Mouse (Mus musculus) CH12.LX (cell line): ENCODE results near the gene Palm2. TPM values are rescaled to one million over a fixed set of nuclear protein-coding genes. Genes with fewer than 3 reads are reported as not detected.
A peak's percentile ranks its signal among the peaks of the same experiment; 100 is the strongest.

Experiments used
- DNase-seq: peaks from one replicate; pipeline ENCODE4 v3.0.0-alpha.2; 2013; ENCODE audit errors: extremely low read depth
- H3K27ac ChIP-seq: 2 replicates; pipeline ENCODE4 v1.5.1; 2012; ENCODE audit warnings: low read depth, mild to moderate bottlenecking, control low read depth, moderate library complexity; ENCODE audit not compliant: insufficient read depth
- H3K27me3 ChIP-seq: replicated peaks from 2 replicates; pipeline ENCODE3; 2012; ENCODE audit warnings: inconsistent platforms
- H3K36me3 ChIP-seq, 2 experiments: replicated peaks in 1 of 2; 2 replicates each; pipeline versions ENCODE3 to v1.6.1; 2012; ENCODE audit warnings: inconsistent platforms in 1 of 2, low read length in 1 of 2, mild to moderate bottlenecking in 1 of 2, mixed read lengths in 1 of 2, moderate library complexity in 1 of 2; ENCODE audit not compliant: control insufficient read depth in 1 of 2, insufficient read depth in 1 of 2
- H3K4me1 ChIP-seq, 2 experiments: 2 replicates each; pipeline ENCODE4 v1.6.1; 2012; ENCODE audit warnings: inconsistent platforms in 1 of 2, moderate library complexity in 1 of 2; ENCODE audit not compliant: insufficient read depth in 2 of 2, control insufficient read depth in 1 of 2
- H3K4me2 ChIP-seq: 2 replicates; pipeline ENCODE4 v1.6.1; 2012; ENCODE audit warnings: low read depth, mild to moderate bottlenecking, control low read depth; ENCODE audit not compliant: poor library complexity, insufficient read depth, severe bottlenecking
- H3K4me3 ChIP-seq, 3 experiments: fragments of 150-350 bp in 1 of 3; sonication (generic) in 1 of 3; replicated peaks in 1 of 3; 2 replicates each; pipeline versions ENCODE3 to v1.5.1; 2011 to 2012; ENCODE audit warnings: low read depth in 2 of 3, low read length in 2 of 3, mild to moderate bottlenecking in 2 of 3, moderate library complexity in 2 of 3, control low read depth in 1 of 3, improper control_type of control experiment in 1 of 3, inconsistent platforms in 1 of 3, mixed read lengths in 1 of 3; ENCODE audit not compliant: poor library complexity in 1 of 3
- H3K79me2 ChIP-seq: replicated peaks from 2 replicates; pipeline ENCODE4 v1.6.1; 2012; ENCODE audit warnings: mild to moderate bottlenecking, moderate library complexity; ENCODE audit not compliant: control insufficient read depth, poor library complexity, insufficient read depth, severe bottlenecking; ENCODE audit errors: extremely low read depth
- H3K9ac ChIP-seq: 2 replicates; pipeline ENCODE4 v1.6.1; 2012; ENCODE audit warnings: low read depth, mild to moderate bottlenecking, control low read depth, moderate library complexity; ENCODE audit not compliant: insufficient read depth
- H3K9me3 ChIP-seq: replicated peaks from 2 replicates; pipeline ENCODE3; 2012; ENCODE audit warnings: low read length, inconsistent platforms, mixed read lengths
- BHLHE40 ChIP-seq: IDR thresholded peaks from 2 replicates; pipeline ENCODE4 v1.6.1; 2011; ENCODE audit warnings: mild to moderate bottlenecking, low read depth, low read length, improper control_type of control experiment
- CTCF ChIP-seq, 2 experiments: IDR thresholded peaks in 1 of 2; conservative IDR thresholded peaks in 1 of 2; 2 replicates each; pipeline ENCODE4 v1.5.1; 2011 to 2012; ENCODE audit warnings: low read depth in 2 of 2, low read length in 2 of 2, improper control_type of control experiment in 1 of 2, inconsistent platforms in 1 of 2, mild to moderate bottlenecking in 1 of 2, moderate library complexity in 1 of 2
- E2F4 ChIP-seq: IDR thresholded peaks from 2 replicates; pipeline ENCODE4 v1.6.1; 2011; ENCODE audit warnings: low read depth, low read length, improper control_type of control experiment; ENCODE audit not compliant: insufficient replicate concordance
- JUN ChIP-seq: IDR thresholded peaks from 2 replicates; pipeline ENCODE4 v1.6.1; 2011; ENCODE audit warnings: low read depth, mild to moderate bottlenecking, low read length, improper control_type of control experiment, moderate library complexity; ENCODE audit not compliant: insufficient read depth
- JUND ChIP-seq: conservative IDR thresholded peaks from 2 replicates; pipeline ENCODE4 v1.6.1; 2011; ENCODE audit warnings: low read depth, low read length, improper control_type of control experiment
- KAT2A ChIP-seq: IDR thresholded peaks from 2 replicates; pipeline ENCODE4 v1.6.1; 2012; ENCODE audit warnings: low read length, improper control_type of control experiment, inconsistent platforms; ENCODE audit not compliant: insufficient replicate concordance
- MEF2A ChIP-seq: IDR thresholded peaks from 2 replicates; pipeline ENCODE4 v1.6.1; 2014; ENCODE audit warnings: low read depth, mild to moderate bottlenecking, inconsistent platforms, low read length, improper control_type of control experiment, borderline replicate concordance
- PAX5 ChIP-seq: IDR thresholded peaks from 2 replicates; pipeline ENCODE4 v1.6.1; 2012; ENCODE audit warnings: low read length, inconsistent platforms, mixed read lengths
- POLR2A ChIP-seq: IDR thresholded peaks from 2 replicates; pipeline ENCODE4 v1.6.1; 2011; ENCODE audit warnings: low read depth, mild to moderate bottlenecking, improper control_type of control experiment, low read length
- RAD21 ChIP-seq: IDR thresholded peaks from 2 replicates; pipeline ENCODE4 v1.6.1; 2011; ENCODE audit warnings: low read depth, mild to moderate bottlenecking, low read length, improper control_type of control experiment, moderate library complexity
- RCOR1 ChIP-seq: conservative IDR thresholded peaks from 2 replicates; pipeline ENCODE4 v1.6.1; 2012; ENCODE audit warnings: low read depth, mild to moderate bottlenecking, inconsistent platforms, low read length, improper control_type of control experiment
- SIN3A ChIP-seq: IDR thresholded peaks from 2 replicates; pipeline ENCODE4 v1.6.1; 2012; ENCODE audit warnings: low read length, improper control_type of control experiment, inconsistent platforms
- SMC3 ChIP-seq: IDR thresholded peaks from 2 replicates; pipeline ENCODE4 v1.6.1; 2011; ENCODE audit warnings: low read depth, low read length, improper control_type of control experiment
- TCF12 ChIP-seq: IDR thresholded peaks from 2 replicates; pipeline ENCODE4 v1.6.1; 2014; ENCODE audit warnings: low read depth, mild to moderate bottlenecking, inconsistent platforms, low read length, improper control_type of control experiment
- ZMIZ1 ChIP-seq: IDR thresholded peaks from 2 replicates; pipeline ENCODE4 v1.6.1; 2012; ENCODE audit warnings: low read depth, mild to moderate bottlenecking, inconsistent platforms, low read length, improper control_type of control experiment
- dilution Hi-C: fragments of 300-500 bp; cut with MboI; formaldehyde crosslinking; loops from 2 replicates; pipeline ENCODE4 v1.14.3; 2020; ENCODE audit warnings: low sequenced_read_pairs; ENCODE audit not compliant: extremely low pct_unique_long_range_greater_than_20kb, extremely low pct_ligation_motif_present
- in situ Hi-C: fragments of 300-500 bp; cut with MboI; formaldehyde crosslinking; loops from 3 replicates; pipeline ENCODE4 v1.14.3; 2019; ENCODE audit warnings: low sequenced_read_pairs, low pct_ligation_motif_present, low pct_unique_long_range_greater_than_20kb, mixed read lengths
- polyA plus RNA-seq: library from polyadenylated mRNA; unstranded; fragments of >175 nt; gene quantifications from 2 replicates; pipeline ENCODE4 v1.2.1, GENCODE M21; 2012; ENCODE audit warnings: low read depth; ENCODE audit not compliant: insufficient read length
- total RNA-seq, 2 experiments: library from RNA; depleted of rRNA; stranded (reverse); fragments of 300-350 nt in 1 of 2; fragments of >200 nt in 1 of 2; gene quantifications; 2 replicates each; pipeline ENCODE4 v1.2.3; 2012 to 2014

The Palm2 gene
- total and polyA plus RNA-seq, 3 experiments = not detected

- H3K36me3 ChIP-seq = no peaks in the 10 kb centered on the region
- no peak for TF ChIP-seq PAX5
- no peak for TF ChIP-seq SIN3A
- no peak for TF ChIP-seq POLR2A
- TF ChIP-seq TCF12 = no peak
- no peak for TF ChIP-seq CTCF (conservative IDR thresholded peaks at IDR 0.05 in 1 of 2, IDR thresholded peaks at IDR 0.05 in 1 of 2; ENCODE audit: low read depth in 2 of 2, low read length in 2 of 2)
- no peak for TF ChIP-seq RCOR1
- no peak for TF ChIP-seq BHLHE40
- TF ChIP-seq JUND = no peak
- no peak for TF ChIP-seq MEF2A
- TF ChIP-seq JUN = no peak
- no peak for TF ChIP-seq ZMIZ1
- TF ChIP-seq E2F4 = no peak
- dilution Hi-C loops = no loop called here
- no peak for DNase-seq
- H3K27ac ChIP-seq = no peak overlapping the region
- no peaks in the 10 kb centered on the region for H3K27me3 ChIP-seq
- no peaks in the 10 kb centered on the region for H3K79me2 ChIP-seq
- H3K4me2 ChIP-seq = no peak overlapping the region
- in situ Hi-C loops = no loop called here
- no peaks in the 10 kb centered on the region for H3K9me3 ChIP-seq
- H3K4me1 ChIP-seq = no peaks in the 10 kb centered on the region
- no peak overlapping the region for H3K4me3 ChIP-seq
- no peak overlapping the region for H3K9ac ChIP-seq
Observed at GRCm38 (mm10) chr4:57534232-57534631, 100.2 kb downstream of the Palm2 start.

- Histone ChIP-seq H3K9me3 (no peaks in the 10 kb centered on the region), H3K4me3 (no peak overlapping the region), H3K4me1 (no peaks in the 10 kb centered on the region), H3K9ac (no peak overlapping the region), H3K27ac (no peak overlapping the region), H3K79me2 (no peaks in the 10 kb centered on the region), H3K36me3 (no peaks in the 10 kb centered on the region), H3K4me2 (no peak overlapping the region), H3K27me3 (no peaks in the 10 kb centered on the region)
- in situ Hi-C loops = no loop called here
- dilution Hi-C loops = no loop called here
- DNase-seq = no peak
- TF ChIP-seq E2F4 (no peak), PAX5 (no peak), CTCF (conservative IDR thresholded peaks at IDR 0.05 in 1 of 2, IDR thresholded peaks at IDR 0.05 in 1 of 2; ENCODE audit: low read depth in 2 of 2, low read length in 2 of 2) (peak in 1 of 2 experiments; percentile 56; a peak in 2 of 4 replicates), RAD21 (peak; percentile 17), KAT2A (no peak), SMC3 (peak; percentile 26; the same call in 1 of the 2 replicates)
Observed at GRCm38 (mm10) chr4:57535087-57535486, 101.0 kb downstream of the Palm2 start.
